Mouse (Mus musculus) midbrain, embryonic 14.5 days (tissue): ENCODE results near the gene Rexo1. TPM values are rescaled to one million over a fixed set of nuclear protein-coding genes. Genes with fewer than 3 reads are reported as not detected.

Experiments
- ATAC-seq: fragments of 200-750 bp; cut with Nextera tagmentation; 2 replicates; pipeline ENCODE4 v1.8.0; 2017; ENCODE audit warnings: moderate number of reproducible peaks, moderate library complexity; ENCODE audit not compliant: low FRiP score, low TSS enrichment
- DNase-seq: peaks from one replicate; pipeline ENCODE4 v3.0.0-alpha.2; 2015
- H3K27ac ChIP-seq: fragments of 300-500 bp; sonication (generic); replicated peaks from 2 replicates; pipeline ENCODE4 v1.5.1; 2014; ENCODE audit warnings: mild to moderate bottlenecking, low read depth, low read length, moderate library complexity
- H3K27me3 ChIP-seq: fragments of 300-500 bp; sonication (generic); 2 replicates; pipeline ENCODE4 v1.6.1; 2014; ENCODE audit warnings: low read length, control low read depth, mixed read lengths; ENCODE audit not compliant: control insufficient read depth, insufficient read depth
- H3K36me3 ChIP-seq: fragments of 300-500 bp; sonication (generic); 2 replicates; pipeline ENCODE4 v1.6.1; 2014; ENCODE audit warnings: low read length, control low read depth; ENCODE audit not compliant: control insufficient read depth, insufficient read depth
- H3K4me1 ChIP-seq: fragments of 300-500 bp; sonication (generic); 2 replicates; pipeline ENCODE4 v1.6.1; 2014; ENCODE audit warnings: mild to moderate bottlenecking, antibody characterized with exemption, low read length, control low read depth; ENCODE audit not compliant: control insufficient read depth, insufficient read depth
- H3K4me2 ChIP-seq: fragments of 300-500 bp; sonication (generic); 2 replicates; pipeline ENCODE4 v1.6.1; 2014; ENCODE audit warnings: mild to moderate bottlenecking, low read length, moderate library complexity
- H3K4me3 ChIP-seq: fragments of 300-500 bp; sonication (generic); replicated peaks from 2 replicates; pipeline ENCODE4 v1.5.1; 2014; ENCODE audit warnings: low read depth, low read length
- H3K9ac ChIP-seq: fragments of 300-500 bp; sonication (generic); replicated peaks from 2 replicates; pipeline ENCODE4 v1.6.1; 2014; ENCODE audit warnings: mild to moderate bottlenecking, low read length, moderate library complexity
- H3K9me3 ChIP-seq: fragments of 300-500 bp; sonication (generic); 2 replicates; pipeline ENCODE4 v1.6.1; 2016; ENCODE audit warnings: low read length, control low read depth, mixed read lengths; ENCODE audit not compliant: control insufficient read depth
- WGBS: fragments of 180-500 bp; shearing (Covaris S2); extraction: QIAGEN DNeasy Blood & Tissue Kit; methylation state at CpG from one replicate; pipeline ENCODE4 v1.1.7; 2014; 5-methylcytosine and 5-hydroxymethylcytosine counted together
- polyA plus RNA-seq: library from polyadenylated mRNA; unstranded; fragments of >200 nt; fragmentation: Nextera tagmentation; extraction: Ambion mirVana; gene quantifications from 2 replicates; pipeline ENCODE4 v1.2.1, GENCODE M21; 2014

Gene Rexo1
- polyA plus RNA-seq, 1 experiment from 2014 or later, result 34.2 TPM

DNA sequence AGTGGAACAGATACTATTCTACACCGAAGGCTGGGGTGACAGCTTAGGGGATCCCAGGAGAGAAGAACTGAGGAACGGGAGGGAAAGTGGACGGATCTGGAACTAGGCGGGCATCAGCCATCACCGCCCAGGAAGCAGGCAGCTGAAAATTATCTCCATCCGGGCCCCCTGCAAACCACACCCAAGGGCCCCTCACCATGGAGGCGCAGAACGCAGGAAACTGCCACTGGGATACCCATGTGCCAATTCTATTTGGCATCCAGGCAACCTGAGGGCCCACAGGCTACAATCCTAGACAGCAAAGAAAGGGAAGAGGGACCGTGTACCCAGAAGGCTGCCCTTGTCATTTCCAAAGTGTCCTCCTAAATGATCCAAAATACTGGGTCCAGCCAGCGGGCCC, 9.1 kb upstream of the Rexo1 start:
- no peak overlapping the region; the same call in 1 of the 2 replicates for H3K4me2 ChIP-seq
- no peaks in the 10 kb centered on the region for H3K9me3 ChIP-seq
- no peak overlapping the region for H3K4me3 ChIP-seq
- H3K27me3 ChIP-seq, result no peaks in the 10 kb centered on the region
- peaks cover 35% of the 10 kb centered on the region for H3K4me1 ChIP-seq
- ATAC-seq, result no peak
- WGBS, result 88% methylated on average over 10 of the region's 10 CpGs
- peaks cover 10% of the 10 kb centered on the region for H3K36me3 ChIP-seq
- H3K9ac ChIP-seq, result 0 out of 2 replicates have a peak overlapping the region, but pooled peaks have one; percentile 36
- DNase-seq, result no peak
- H3K27ac ChIP-seq, result no peak overlapping the region

DNA sequence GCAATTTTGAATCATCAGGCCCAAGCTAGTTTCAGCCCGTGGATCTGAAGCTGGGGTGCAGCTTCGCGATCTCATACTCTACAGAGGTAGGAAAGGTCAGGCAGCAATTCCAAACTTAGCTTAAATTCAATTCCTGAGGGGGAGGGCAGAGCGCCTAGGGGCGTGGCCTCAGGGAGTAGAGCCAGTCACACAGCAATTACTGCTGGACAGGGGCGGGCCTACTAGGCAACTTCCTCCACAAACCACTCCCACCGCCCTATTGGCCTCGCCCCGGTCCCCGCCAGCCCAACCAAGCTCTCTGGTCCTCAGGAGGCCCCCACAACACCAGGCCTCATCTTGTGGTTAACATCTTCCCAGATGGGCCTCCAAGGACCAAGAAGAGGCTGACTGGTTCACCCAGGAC, 8.3 kb upstream of the Rexo1 start:
- WGBS, result 40% methylated on average over 10 of the region's 10 CpGs
- Histone ChIP-seq H3K4me1 (peaks cover 28% of the 10 kb centered on the region), H3K9me3 (no peaks in the 10 kb centered on the region), H3K4me2 (no peak overlapping the region), H3K27me3 (no peaks in the 10 kb centered on the region), H3K36me3 (peaks cover 10% of the 10 kb centered on the region), H3K9ac (no peak overlapping the region), H3K27ac (no peak overlapping the region), H3K4me3 (no peak overlapping the region)
- DNase-seq, result no peak
- ATAC-seq, result no peak

DNA sequence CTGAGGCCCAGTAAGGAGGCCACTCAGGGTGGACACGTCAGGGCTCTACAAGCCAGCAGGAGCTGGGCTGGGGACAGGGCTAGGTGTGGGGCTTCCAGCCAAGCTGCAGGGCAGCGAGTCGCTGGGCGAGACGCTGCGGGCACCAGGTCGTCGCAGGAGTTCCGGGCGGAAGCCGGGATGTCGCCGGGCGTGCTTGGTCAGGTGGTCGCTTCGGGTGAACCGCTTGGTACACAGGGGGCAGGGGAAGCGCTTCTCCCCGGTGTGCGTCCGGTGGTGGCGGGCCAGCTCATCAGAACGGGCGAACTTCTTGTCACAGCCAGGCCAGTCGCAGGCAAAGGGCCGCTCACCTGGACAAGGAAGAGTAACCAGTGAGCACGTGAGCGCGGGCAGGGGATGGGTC, 7.5 kb upstream of the Rexo1 start:
- no peaks in the 10 kb centered on the region for H3K27me3 ChIP-seq
- H3K9ac ChIP-seq, result no peak overlapping the region
- DNase-seq, result no peak
- H3K4me1 ChIP-seq, result peaks cover 22% of the 10 kb centered on the region
- H3K36me3 ChIP-seq, result peaks cover 10% of the 10 kb centered on the region
- WGBS, result 95% methylated on average over 29 of the region's 29 CpGs
- H3K27ac ChIP-seq, result no peak overlapping the region
- no peak overlapping the region for H3K4me3 ChIP-seq
- no peak for ATAC-seq
- no peak overlapping the region for H3K4me2 ChIP-seq
- no peaks in the 10 kb centered on the region for H3K9me3 ChIP-seq

DNA sequence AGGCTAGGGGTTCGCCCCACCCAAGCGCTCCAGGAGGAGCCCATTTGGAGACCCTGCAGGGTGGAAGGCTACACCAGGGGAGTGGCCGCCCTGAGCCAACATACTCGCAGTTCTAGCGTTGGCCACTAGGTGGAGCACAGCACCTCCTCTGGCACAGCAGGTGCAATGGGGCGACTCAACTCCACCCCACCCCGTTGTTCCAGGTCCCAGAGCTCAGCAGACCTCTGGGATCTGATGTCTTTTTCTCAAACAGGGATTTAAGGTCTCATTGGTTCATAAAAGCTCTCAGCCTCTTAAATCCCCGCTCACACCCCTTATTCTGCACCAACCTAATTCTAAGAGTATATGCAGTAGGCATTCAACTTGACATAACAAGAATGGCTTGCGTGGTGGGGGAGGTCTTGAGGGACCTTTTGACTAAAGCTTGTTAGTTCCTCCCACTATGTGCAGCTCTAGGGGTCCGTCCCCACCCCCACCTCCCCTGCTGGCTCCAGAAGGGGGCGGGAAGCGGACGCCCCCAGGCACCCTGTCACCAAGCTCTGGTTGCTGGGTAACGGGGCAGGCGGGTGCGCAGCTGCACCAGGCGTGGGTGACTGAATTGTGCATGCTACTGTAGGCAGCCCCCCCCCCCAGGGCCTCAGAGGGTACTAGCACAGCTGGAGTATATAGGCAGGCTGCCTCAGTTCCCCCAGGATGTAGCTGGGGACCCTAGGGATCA, 5.2 kb upstream of the Rexo1 start:
- peaks cover 10% of the 10 kb centered on the region for H3K36me3 ChIP-seq
- 0 out of 2 replicates have a peak overlapping the region, but pooled peaks have one; percentile 23 for H3K9ac ChIP-seq
- peak overlapping the region; percentile 48 for H3K4me2 ChIP-seq
- 0 out of 2 replicates have a peak overlapping the region, but pooled peaks have one; percentile 2 for H3K4me3 ChIP-seq
- 5% methylated on average over 17 of the region's 17 CpGs for WGBS
- H3K27me3 ChIP-seq, result no peaks in the 10 kb centered on the region
- H3K27ac ChIP-seq, result peak overlapping the region; percentile 81
- DNase-seq (peak; percentile 91), ATAC-seq (peak; percentile 61; the same call in 1 of the 2 replicates)
- H3K9me3 ChIP-seq, result no peaks in the 10 kb centered on the region
- H3K4me1 ChIP-seq, result peaks cover 22% of the 10 kb centered on the region

DNA sequence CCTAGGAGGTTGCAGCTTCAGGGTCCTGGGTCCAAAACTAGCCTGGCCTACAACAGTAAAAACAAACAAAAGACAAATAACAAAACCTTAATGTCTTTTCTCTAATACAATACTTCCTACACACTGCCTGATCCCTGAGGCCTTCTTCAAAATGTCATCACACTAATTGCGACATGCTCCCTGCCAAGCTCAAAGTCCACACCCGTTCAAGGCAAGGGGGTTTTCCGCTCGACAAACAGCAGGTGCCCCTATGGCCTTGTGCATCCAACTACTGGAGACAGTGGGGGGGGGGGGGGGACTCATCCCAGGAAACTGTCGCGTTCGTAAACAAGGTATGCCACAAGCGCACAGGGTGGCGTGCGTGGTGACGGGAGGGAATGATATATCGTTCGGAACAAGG, 739 bp downstream of the Rexo1 start:
- DNase-seq (no peak), ATAC-seq (no peak)
- Histone ChIP-seq H3K27me3 (no peaks in the 10 kb centered on the region), H3K4me3 (peak overlapping the region; percentile 97), H3K36me3 (no peaks in the 10 kb centered on the region), H3K9me3 (no peaks in the 10 kb centered on the region), H3K4me2 (peak overlapping the region; percentile 94), H3K4me1 (peaks cover 12% of the 10 kb centered on the region; the same call in 1 of the 2 replicates), H3K9ac (peak overlapping the region; percentile 96), H3K27ac (peak overlapping the region; percentile 93; the same call in 1 of the 2 replicates)
- 2% methylated on average over 13 of the region's 13 CpGs for WGBS

DNA sequence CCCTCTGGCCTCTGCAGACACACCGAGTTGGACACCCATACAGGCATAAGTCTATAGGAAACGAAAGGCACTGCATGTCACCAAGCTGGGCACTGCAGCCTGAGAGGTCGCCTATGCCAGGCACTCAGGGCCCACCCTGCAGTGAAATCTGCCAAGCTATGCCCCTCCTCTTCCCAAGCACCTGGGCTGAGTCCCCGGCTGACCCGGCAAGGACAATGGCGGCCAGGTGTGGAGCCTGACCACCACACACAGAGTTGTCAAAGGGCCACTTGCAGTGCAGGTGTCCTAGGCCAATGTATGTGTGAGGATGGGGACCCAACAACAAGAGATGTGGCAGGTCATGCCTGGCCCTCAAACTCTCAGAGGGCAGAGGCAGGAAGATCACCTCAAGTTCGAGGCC, 1.9 kb downstream of the Rexo1 start:
- Histone ChIP-seq H3K4me3 (no peak overlapping the region), H3K27me3 (no peaks in the 10 kb centered on the region), H3K4me1 (peaks cover 12% of the 10 kb centered on the region; the same call in 1 of the 2 replicates), H3K9ac (0 out of 2 replicates have a peak overlapping the region, but pooled peaks have one; percentile 23), H3K9me3 (no peaks in the 10 kb centered on the region), H3K36me3 (no peaks in the 10 kb centered on the region), H3K27ac (no peak overlapping the region), H3K4me2 (no peak overlapping the region)
- ATAC-seq (no peak), DNase-seq (no peak)
- WGBS, result 91% methylated on average over 7 of the region's 7 CpGs

GRCm38 (mm10) chr10:80557346-80557965, 3.9 kb downstream of the Rexo1 start:
- H3K9ac ChIP-seq, result no peak overlapping the region
- peaks cover 12% of the 10 kb centered on the region; the same call in 1 of the 2 replicates for H3K4me1 ChIP-seq
- H3K27ac ChIP-seq, result no peak overlapping the region

GRCm38 (mm10) chr10:80553997-80554396, 7.4 kb downstream of the Rexo1 start:
- peaks cover 18% of the 10 kb centered on the region for H3K36me3 ChIP-seq
- H3K27ac ChIP-seq, result no peak overlapping the region
- no peak overlapping the region for H3K4me3 ChIP-seq
- H3K4me2 ChIP-seq, result no peak overlapping the region
- DNase-seq (no peak), ATAC-seq (no peak)
- WGBS, result 95% methylated on average over 6 of the region's 6 CpGs
- H3K27me3 ChIP-seq, result no peaks in the 10 kb centered on the region
- H3K4me1 ChIP-seq, result 0 out of 2 replicates have a peak, but pooled peaks cover 3% of the 10 kb centered on the region
- H3K9ac ChIP-seq, result no peak overlapping the region
- no peaks in the 10 kb centered on the region for H3K9me3 ChIP-seq

More at GRCm38 (mm10) chr10:80557346-80557965, 3.9 kb downstream of the Rexo1 start:
- Histone ChIP-seq H3K9me3 (no peaks in the 10 kb centered on the region), H3K4me2 (no peak overlapping the region), H3K36me3 (no peaks in the 10 kb centered on the region), H3K4me3 (no peak overlapping the region), H3K27me3 (no peaks in the 10 kb centered on the region)
- DNase-seq (peak; percentile 83), ATAC-seq (no peak)
- 32% methylated on average over 5 of the region's 5 CpGs for WGBS
